ENCODE assay signal across 20 mouse cellular contexts in the genomic region with DNA sequence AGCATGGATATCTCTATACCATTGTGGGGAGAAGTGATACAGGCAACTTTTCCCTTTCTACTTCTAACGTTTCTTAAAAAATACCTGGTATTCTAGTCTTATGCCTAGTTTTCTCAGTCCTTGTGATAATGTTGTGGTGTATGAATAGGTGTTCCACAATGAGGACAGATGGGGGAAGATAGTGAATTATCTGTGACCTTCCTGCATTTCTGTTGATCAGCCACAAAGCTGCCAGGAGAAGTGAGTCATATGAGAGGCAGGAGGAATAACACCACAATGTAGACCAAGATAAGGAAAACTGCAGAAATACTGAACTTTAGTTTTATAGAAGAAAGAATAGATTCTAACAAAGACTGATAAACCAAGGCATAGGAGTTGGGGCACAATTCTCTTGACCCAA. TPM values are rescaled to one million over a fixed set of nuclear protein-coding genes. Genes with fewer than 3 reads are reported as not detected.
"Had no signal": no experiment of that assay in that cellular context is flagged by ENCODE, and none has a peak within 500 bp of the region (broad histone marks: within the 10 kb centered on the region; RNA-seq: fewer than 3 reads in every experiment).

No protein-coding gene starts in this region.

- H3K9ac ChIP-seq: neural tube, embryonic 13.5 days; neural tube, embryonic 15.5 days; stomach, embryonic 15.5 days had no signal

- H3K27ac ChIP-seq: neural tube, embryonic 13.5 days; neural tube, embryonic 15.5 days; stomach, embryonic 15.5 days; stomach, postnatal 0 days had no signal

- H3K36me3 ChIP-seq: neural tube, embryonic 13.5 days; neural tube, embryonic 15.5 days; stomach, embryonic 15.5 days had no signal

- H3K27me3 ChIP-seq: neural tube, embryonic 13.5 days; neural tube, embryonic 15.5 days; stomach, embryonic 15.5 days had no signal

- DNase-seq: retina, postnatal 1 day; right cerebral cortex, adult 18-20 months; right cerebral cortex, postnatal 14 days; right cerebral cortex, postnatal 25 days; right cerebral cortex, postnatal 4 days; spleen, adult 18-20 months; thymus, adult 18-20 months; thymus, adult 2 months; thymus, postnatal 14 days; thymus, postnatal 25 days; thymus, postnatal 36 days; thymus, postnatal 4 days had no signal

- H3K4me1 ChIP-seq: neural tube, embryonic 13.5 days; neural tube, embryonic 15.5 days; stomach, embryonic 15.5 days had no signal

- H3K9me3 ChIP-seq: stomach, embryonic 15.5 days had no signal

- H3K4me3 ChIP-seq: neural tube, embryonic 13.5 days; neural tube, embryonic 15.5 days; stomach, embryonic 15.5 days had no signal

RNA-seq across cellular contexts. Expression of a gene that starts 12.3 kb away (rescaled TPM):
- polyA plus RNA-seq: neural tube, embryonic 14.5 days; neural tube, embryonic 15.5 days; stomach, embryonic 14.5 days; stomach, postnatal 0 days; thymus, postnatal 0 days; urinary bladder, adult 2 months had no signal
